Mouse (Mus musculus): Measurements from ENCODE around the gene P4ha2.

Gene P4ha2

DNA sequence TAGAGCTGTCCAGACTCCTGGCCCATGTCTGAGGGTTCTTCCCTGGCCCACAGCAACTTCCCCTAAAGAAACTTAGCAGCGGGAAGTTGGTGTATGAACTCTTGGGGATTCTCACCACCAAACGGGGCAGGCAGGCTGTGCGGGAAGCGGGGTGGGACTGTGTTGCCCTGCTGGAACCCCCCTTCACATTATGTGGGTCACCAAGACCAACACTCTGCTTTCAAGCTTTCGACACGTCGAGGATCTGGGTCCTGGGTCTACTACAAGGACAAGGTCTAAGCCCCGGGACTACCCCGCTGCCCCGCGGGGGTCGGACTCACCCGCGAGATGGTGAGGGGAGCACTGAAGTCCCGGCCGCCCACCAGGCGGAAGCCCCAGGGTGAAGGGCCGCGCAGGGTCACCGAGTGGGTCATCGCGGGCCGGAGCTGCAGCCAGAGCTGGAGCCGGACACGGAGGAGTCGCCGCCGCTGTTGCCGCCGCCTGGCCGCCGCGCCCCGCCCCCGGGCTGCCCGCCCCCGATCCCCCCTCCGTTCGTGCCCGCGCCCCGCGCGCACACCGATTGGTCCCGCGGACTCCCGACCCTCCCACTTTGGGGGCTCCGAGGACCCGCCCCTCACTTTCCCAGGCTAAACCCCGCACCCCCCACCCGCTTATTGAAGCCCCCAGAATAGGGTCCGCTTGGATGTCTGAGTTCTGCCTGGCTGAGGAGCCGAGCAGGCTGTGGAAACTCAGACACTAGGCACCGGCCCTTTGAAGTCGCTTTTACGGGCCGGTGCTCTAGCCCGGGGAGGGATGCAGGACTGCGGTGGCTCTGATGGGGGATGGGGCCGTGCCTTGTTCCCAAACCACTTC, 31.1 kb upstream of the P4ha2 start, which contains the start of gene Pdlim4:
Gene Pdlim4, minus strand, starts transcription at position 495 of the 852 bp plus-strand sequence.
- no peak for DNase-seq (ENCODE audit: low spot score in 2 of 2)

GRCm38 (mm10) chr11:54071726-54072445, 28.0 kb upstream of the P4ha2 start:
- no peak for DNase-seq (ENCODE audit: low spot score in 2 of 2)

DNA sequence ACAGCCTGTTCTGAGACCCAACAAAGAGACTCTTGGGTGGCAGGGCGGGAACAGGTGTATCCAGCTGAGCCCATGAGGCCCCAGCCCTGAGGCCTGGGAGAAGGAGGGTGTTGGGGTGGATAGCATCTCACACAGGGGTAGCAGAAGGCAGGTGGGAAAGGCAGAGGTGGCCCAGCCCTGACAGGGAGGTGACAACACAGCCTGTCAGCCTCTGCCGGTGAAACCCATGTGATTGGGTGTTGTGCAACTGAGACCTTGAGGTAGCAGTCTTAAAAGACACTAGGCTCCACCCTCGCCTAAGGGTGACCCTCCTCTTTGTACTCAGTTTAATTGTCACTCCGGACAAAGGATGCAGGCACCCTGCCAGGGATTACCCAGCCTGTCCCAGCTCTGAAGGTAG, 26.6 kb upstream of the P4ha2 start:
- DNase-seq (ENCODE audit: low spot score in 2 of 2) = no peak

- no peak for DNase-seq (ENCODE audit: low spot score in 2 of 2)
Observed at GRCm38 (mm10) chr11:54075353-54075752, 24.5 kb upstream of the P4ha2 start.

DNA sequence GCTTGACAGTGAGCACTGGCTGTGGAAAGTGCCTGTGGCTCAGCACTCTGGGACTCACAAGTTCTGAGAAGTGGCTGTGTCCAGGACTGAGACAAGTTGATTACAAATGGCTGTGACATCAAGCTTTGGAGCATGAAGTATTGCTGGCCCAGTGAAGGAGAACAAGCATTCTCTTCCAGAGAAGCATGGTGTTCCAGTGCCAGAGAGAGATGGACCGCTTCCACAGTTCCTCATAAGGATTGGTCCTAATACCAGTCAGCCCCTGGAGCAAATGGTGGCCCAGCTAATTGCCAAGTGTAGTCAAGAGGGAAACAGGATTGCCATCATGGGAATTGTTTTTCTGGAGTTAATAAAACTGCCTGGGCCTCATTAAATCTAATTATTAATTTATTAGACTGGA, 23.8 kb upstream of the P4ha2 start:
- DNase-seq (ENCODE audit: low spot score in 2 of 2) = no peak

- no peak for DNase-seq (ENCODE audit: low spot score in 2 of 2)
Observed at GRCm38 (mm10) chr11:54080435-54080834, 19.5 kb upstream of the P4ha2 start.

DNA sequence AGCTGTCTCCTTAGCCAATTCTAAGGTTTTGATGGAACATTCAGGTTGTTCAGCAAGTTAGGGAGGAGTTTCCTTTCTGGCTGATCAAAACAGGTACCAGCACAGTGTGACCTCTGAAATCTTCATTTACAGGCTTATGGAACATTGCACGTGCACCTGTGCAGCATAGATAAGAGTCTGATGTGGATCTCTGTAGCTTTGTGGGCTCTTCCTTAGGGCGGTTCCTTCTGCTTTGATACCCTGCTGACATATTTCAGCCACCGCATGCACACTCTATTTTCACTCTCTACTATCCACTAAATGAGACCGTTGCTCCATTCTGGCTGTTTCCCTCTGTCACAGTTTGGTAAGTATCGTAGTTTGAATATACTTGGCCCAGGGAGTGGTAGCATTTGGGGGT, 17.2 kb upstream of the P4ha2 start:
- DNase-seq (ENCODE audit: low spot score in 2 of 2) = no peak

GRCm38 (mm10) chr11:54084976-54085375, 14.9 kb upstream of the P4ha2 start:
- no peak for DNase-seq (ENCODE audit: low spot score in 2 of 2)

DNA sequence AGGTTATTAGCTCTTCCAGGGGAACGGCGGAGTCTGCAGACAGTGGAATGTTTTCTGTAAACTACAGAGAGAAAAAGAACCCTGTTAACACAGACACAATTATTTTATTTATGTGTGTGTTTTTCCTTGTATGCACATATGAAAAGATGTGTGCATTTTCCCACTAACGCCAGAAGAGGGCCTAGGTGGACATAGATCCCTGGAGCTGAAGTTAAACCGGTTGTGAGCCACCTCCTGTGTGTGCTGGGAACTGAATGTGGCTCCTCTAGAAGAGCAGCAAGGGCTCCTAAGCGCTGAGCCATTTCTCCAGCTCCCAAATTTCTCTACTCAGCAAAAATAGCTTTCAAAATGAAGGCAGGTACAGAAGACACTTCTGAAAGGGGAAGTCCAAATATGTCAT, 14.1 kb upstream of the P4ha2 start:
- DNase-seq (ENCODE audit: low spot score in 2 of 2) = no peak

- DNase-seq (ENCODE audit: low spot score in 2 of 2) = no peak
Observed at GRCm38 (mm10) chr11:54088253-54088946, 11.5 kb upstream of the P4ha2 start.

- peak in 1 of 2 experiments; percentile 48 for DNase-seq (ENCODE audit: low spot score in 2 of 2)
Observed at GRCm38 (mm10) chr11:54088947-54089317, 11.0 kb upstream of the P4ha2 start.

GRCm38 (mm10) chr11:54090091-54090879, 9.6 kb upstream of the P4ha2 start:
- DNase-seq (ENCODE audit: low spot score in 2 of 2) = no peak

GRCm38 (mm10) chr11:54091726-54092125, 8.2 kb upstream of the P4ha2 start:
- DNase-seq (ENCODE audit: low spot score in 2 of 2) = no peak

DNA sequence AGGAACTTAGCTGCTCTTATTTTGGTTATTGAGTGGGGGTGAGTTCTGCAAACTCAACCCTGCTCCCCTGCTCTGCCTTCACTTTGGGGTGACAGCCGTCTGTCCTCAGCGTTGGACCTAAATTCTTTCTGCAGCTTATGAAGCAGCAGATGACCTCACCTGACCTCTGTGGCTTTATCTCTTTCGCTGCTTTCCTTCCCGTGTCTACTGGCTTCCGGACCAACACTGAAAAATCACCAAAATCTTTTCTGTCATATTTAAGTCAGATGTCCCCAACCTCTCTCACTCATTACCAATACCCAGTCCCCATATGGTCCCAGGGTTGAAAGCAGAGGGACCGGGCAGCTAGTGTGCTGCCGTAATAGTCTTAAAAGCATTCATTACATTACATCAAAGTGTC, 7.7 kb upstream of the P4ha2 start:
- DNase-seq (ENCODE audit: low spot score in 2 of 2) = no peak

GRCm38 (mm10) chr11:54093000-54093399, 6.9 kb upstream of the P4ha2 start:
- no peak for DNase-seq (ENCODE audit: low spot score in 2 of 2)

- DNase-seq (ENCODE audit: low spot score in 2 of 2) = peak; percentile 27 to 32
Observed at GRCm38 (mm10) chr11:54100692-54101591, 1.0 kb downstream of the P4ha2 start.

DNA sequence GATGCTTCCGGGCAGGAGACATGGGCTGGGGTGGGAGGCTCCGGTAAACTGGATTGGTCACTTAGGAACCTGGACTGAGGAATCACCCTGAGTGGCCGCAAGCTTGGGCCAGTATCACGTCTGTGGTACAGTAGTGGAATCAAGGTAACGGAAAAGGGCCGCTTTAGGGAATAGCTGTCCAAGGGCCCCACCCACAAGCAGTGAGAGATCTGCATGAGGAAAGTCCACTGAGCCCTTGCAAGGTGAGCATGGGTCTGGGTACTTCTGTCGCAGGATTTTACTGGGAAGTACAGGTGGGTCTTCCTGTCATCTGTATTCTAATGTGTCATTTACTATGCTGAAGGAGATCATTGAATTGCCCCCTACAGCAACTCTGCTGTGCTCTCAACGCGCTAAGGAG, 1.8 kb downstream of the P4ha2 start:
- DNase-seq (ENCODE audit: low spot score in 2 of 2) = no peak

- no peak for DNase-seq (ENCODE audit: low spot score in 2 of 2)
Observed at GRCm38 (mm10) chr11:54102706-54103449, 3.0 kb downstream of the P4ha2 start.

DNA sequence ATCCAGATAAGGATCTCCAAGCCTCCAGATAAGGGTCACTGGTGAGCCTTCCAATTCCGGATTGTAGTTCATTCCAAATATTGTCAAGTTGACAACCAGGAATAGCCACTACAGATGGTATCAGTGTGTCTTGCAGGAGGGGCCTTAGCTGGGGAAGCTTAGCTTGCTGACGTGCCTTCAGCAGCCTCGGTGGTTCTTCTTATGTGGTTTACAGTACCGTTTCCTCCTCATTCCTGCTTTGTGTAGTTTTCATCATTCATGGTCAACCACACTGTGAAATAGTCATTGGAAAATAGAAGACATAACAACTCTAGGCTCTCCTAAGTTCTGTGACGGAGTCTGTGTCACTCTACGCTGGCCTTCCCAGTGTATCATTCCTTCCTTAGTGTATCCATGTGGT, 5.1 kb downstream of the P4ha2 start:
- no peak for DNase-seq (ENCODE audit: low spot score in 2 of 2)

DNA sequence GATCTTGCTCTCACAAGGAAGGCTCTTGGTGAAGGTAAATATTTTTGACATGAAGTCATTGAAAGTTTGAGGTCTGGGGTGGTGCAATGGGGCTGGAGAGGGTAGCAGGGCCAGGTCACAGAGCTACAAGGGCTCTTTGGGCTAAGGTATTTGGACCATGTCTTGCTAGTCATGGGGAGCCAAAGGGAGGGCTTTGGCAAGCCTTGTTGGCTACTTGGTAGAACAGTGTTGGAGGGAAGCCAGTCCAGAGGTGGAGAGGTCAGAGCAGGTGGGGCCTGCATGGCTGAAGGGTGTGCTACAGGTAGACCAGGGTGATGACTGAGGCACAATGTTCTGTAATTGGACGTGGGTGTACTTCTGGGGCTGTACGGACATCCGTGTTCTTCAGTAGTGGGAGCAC, 6.8 kb downstream of the P4ha2 start:
- no peak for DNase-seq (ENCODE audit: low spot score in 2 of 2)
